Mouse (Mus musculus) embryo, embryonic 10.5 days (tissue): ENCODE measurements at regions not wholly inside any gene's neighbourhood (a gene's known extent, or its start where the extent isn't known, plus 50 kb on each side); places are given as distances from the start of the nearest gene placed in this dataset.

Experiments used
- DNase-seq: peaks from one replicate; pipeline ENCODE4 v3.0.0-alpha.2; 2015; ENCODE audit warnings: low spot score

DNA sequence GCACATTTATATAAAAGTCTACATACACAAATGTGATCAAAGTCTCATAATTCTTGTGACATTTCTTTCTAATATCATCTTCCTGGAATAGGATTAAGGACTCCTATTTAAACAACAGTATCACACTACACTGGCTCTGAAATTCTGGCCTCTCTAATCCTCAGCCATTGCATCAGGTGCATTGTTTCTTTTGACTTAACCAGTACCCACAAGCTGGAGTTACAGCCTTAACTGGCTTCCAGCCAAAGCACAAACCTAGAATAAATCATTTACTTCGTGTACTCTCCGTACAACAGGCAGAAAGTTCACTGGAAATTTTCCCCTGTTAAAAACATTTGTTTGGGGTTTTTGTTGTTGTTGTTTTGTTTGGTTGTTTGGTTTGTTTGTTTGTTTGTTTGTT is 773.9 kb upstream of the Pcdh7 start:
- DNase-seq = no peak

DNA sequence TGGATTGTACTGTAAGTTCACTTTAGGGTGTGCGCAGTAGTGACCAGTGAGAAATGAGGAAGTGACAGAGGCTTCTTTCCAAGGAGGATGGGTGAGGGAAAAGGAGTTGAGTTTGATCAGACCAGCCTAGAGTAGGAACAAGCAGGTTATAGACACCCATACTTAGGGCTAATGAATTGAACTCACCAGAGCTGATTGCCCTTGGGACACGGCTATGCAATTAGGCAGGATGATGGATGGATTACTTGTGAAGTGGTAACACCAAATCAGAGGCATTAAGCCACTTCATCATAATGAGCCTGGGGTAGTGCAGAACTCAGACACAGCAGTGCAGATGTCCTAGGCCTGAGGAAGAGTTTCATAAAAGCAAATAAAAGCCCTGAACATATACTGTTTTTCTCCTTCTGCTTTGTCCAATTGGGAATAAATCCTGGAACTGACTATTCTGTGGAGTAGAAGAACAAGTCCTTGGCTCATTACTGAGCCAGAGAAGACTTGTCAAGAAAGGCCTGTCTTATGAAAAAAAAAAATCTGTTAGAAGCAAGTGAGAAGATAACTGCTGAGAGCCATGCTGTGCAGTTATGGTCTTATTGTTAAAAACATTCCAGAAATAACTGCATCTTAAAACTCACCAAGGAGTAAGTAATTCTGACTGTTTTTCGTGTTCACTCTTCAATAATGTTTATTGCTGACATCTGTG is 764.8 kb upstream of the Pcdh7 start:
- peak; percentile 8 for DNase-seq
